Mouse (Mus musculus): ENCODE results near the gene Il27ra.

DNA sequence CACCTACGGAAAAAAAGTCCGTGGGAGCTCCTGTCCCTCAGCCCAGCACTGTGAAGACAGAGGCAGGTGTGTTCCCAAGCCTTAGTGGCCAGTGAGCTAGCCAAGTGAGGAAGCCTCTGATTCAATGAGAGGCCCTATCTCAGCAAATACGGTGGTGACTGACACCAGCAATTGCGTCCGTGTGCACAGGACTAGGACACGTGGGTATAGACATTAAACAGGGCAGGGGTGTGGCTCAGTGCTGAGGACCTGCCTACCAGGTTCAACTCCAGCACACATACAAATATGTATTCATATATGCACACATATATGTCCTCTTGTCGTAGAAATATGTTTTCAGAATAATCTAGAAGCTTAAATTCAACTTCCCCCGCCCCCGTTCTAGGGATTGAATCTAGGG lies 22.7 kb downstream of the Il27ra start:
- no peak for TF ChIP-seq EP300 (IDR thresholded peaks at IDR 0.05)
- no peak for TF ChIP-seq CTCF (IDR thresholded peaks at IDR 0.05)
